Mouse (Mus musculus): ENCODE results near the gene Psph.
"Not testable (repeated sequence)": the region's sequence is repeated elsewhere in the genome, so short reads cannot be mapped to it uniquely, and the experiment has no call there.

Psph gene

GRCm38 (mm10) chr5:129786818-129787790, at the start of gene Psph:
Gene Psph, minus strand, starts transcription at chr5:129787449.
- peak; percentile 96 for DNase-seq

- DNase-seq = not testable (repeated sequence)
These were observed 3.3 kb upstream of the Psph start for GRCm38 (mm10) chr5:129790591-129790990.

- DNase-seq = no peak
These were observed 757 bp upstream of the Psph start for GRCm38 (mm10) chr5:129787818-129788593.

GRCm38 (mm10) chr5:129786161-129786560, 1.1 kb downstream of the Psph start:
- peak; percentile 26 for DNase-seq

GRCm38 (mm10) chr5:129785235-129785870, 1.9 kb downstream of the Psph start:
- no peak for DNase-seq

- no peak for DNase-seq
These were observed 5.0 kb downstream of the Psph start for GRCm38 (mm10) chr5:129782211-129782610.

- no peak for DNase-seq
These were observed 7.1 kb downstream of the Psph start for GRCm38 (mm10) chr5:129780131-129780530.

GRCm38 (mm10) chr5:129778996-129779716, 8.1 kb downstream of the Psph start:
- peak; percentile 80 for DNase-seq

- no peak for DNase-seq
These were observed 8.8 kb downstream of the Psph start for GRCm38 (mm10) chr5:129778348-129778995.

GRCm38 (mm10) chr5:129774661-129775060, 12.6 kb downstream of the Psph start:
- DNase-seq = no peak

GRCm38 (mm10) chr5:129773330-129773729, 13.9 kb downstream of the Psph start:
- DNase-seq = not testable (repeated sequence)

GRCm38 (mm10) chr5:129772433-129772832, 14.8 kb downstream of the Psph start:
- DNase-seq = no peak

GRCm38 (mm10) chr5:129770443-129771355, 16.6 kb downstream of the Psph start:
- DNase-seq = no peak

GRCm38 (mm10) chr5:129761865-129762540, 25.2 kb downstream of the Psph start:
- peak; percentile 28 for DNase-seq

GRCm38 (mm10) chr5:129759929-129760480, 27.2 kb downstream of the Psph start:
- no peak for DNase-seq

GRCm38 (mm10) chr5:129756886-129757285, 30.4 kb downstream of the Psph start:
- no peak for DNase-seq

- DNase-seq = no peak
These were observed 43.2 kb downstream of the Psph start for GRCm38 (mm10) chr5:129744050-129744449.

GRCm38 (mm10) chr5:129742903-129743488, 44.3 kb downstream of the Psph start:
- DNase-seq = no peak

- DNase-seq = no peak
These were observed 46.3 kb downstream of the Psph start for GRCm38 (mm10) chr5:129740976-129741375.

Data from cerebellum, adult 11-12 months (tissue).